Mouse (Mus musculus) frontal cortex, adult (tissue): Measurements from ENCODE around the gene Spg20.

ENCODE experiments used
- ATAC-seq: cut with Nextera tagmentation; 2 replicates; pipeline ENCODE4 v1.9.2; 2017; ENCODE audit warnings: mild to moderate bottlenecking, moderate library complexity, mixed read lengths; ENCODE audit not compliant: low TSS enrichment

The Spg20 gene

DNA sequence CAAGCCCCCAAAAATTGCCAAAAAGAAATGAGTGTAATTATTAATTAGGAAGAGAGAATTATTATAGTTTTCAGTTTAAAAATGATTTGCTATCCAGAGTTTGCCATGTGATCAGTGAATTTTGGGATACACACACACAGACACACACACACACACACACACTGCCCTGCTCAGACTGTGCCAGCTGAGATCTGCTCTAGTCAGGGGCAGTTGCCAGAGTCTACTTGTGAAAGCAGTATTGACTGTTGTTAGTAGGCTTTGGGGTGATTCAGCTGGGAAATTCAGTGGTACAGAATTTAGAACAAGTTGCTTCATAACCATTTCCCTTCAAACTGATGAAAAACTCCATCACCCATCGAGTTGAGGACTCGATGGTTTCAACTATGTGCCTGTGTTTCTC, 35.2 kb downstream of the Spg20 start:
- no peak for ATAC-seq

DNA sequence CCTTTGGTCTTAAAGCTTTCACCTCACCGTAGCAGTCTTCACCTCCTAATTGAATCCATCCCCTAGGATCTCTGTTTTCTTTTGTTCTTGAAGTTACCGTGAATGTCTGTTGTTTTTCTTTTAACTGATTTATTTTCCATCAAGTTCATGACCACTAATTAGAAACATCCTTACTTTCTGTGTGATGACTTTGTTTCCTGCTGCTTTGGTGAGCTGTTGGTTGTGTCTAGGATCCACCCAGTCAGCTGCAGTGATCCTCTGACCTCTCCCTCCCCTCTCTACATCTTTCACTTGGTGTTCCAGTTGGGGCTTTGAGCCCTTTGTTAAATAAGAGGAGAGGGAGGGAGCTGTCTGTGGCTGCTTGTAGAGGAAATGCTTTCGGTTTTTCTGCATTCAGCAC, 36.2 kb downstream of the Spg20 start:
- ATAC-seq = no peak

DNA sequence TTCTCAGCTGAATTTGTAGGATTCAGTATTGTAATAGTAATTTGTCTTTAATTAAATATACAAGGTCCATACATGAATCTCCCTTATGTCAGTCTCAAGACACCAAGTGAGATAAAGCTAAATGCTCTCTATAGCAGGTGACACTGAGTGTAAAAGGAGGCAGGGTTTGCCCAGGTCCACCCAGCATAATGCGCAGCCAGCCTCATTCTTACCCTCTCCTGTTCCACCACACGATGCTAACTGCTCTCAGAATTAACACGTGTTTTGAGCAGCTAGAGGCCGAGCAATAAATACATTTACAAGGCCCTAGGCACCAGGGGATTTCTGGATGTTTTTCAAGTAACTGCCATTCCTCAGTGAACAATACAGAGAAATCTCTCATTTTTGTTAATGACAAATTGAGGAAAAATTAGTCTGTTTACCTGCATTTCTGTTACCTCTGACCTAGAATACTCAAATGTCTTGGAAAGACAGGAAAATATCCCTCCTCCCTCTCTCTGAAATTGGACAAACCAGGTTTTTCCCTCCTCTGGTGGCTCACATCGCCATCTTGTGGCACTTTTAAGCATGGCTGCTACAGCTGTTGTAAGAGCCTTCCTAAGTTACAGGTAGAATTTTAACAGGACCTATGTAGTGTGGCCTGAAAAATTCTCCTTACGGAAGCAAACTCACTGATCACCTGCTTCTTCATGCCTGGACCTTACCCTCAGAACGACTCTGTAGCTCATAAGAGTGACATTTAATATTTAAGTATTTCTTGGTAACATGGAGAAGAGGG, 39.9 kb downstream of the Spg20 start:
- ATAC-seq = peak; percentile 54

DNA sequence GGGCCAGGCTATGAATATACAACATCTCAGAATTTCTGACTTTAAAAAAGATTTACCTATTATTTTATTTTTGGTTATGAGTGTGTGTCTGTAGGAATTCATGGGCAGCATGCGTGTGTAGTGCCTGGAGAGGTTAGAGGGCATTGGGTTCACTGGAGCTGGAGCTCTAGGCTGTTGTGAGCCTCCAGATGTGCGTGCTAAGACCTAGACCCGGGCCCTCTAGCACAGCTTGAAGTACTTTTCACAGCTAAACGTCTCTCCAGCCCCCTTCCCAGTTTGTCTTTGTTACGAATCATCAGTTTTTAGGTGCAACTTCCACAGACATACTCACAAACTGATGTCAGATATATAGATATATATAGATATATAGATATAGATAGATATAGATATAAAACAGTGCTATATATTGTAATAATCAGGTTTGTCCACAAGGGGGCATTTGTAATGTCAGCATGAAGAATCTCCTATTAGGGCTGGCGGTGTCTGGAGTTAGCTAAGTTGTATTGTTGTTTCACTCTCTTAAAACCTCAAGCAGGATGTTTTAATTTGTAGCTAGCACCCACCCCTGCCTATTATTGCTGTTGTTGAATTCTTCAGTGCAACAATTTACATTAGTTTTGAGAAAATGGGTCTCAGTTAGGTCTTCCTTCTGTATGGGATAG, 40.9 kb downstream of the Spg20 start:
- ATAC-seq = no peak

DNA sequence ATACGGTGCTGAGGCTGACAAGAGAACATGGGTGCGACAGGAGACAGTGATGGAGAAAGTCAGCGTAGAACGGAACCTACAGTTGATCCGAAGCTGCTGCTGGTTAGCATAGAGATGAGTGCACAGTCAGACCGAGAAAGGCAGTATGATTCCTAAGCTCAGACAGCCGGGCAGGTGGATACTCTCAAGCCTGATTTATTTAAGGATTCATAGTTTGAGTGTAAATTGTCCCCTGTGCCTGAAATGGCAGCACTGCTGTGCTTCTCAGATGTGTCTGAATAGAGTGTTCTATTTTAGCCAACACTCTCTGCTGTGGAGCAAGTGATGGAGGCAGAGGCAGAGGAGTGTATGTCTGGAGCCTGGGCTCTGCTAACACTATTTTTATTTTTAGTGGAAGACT, 42.3 kb downstream of the Spg20 start:
- ATAC-seq = peak; percentile 87

DNA sequence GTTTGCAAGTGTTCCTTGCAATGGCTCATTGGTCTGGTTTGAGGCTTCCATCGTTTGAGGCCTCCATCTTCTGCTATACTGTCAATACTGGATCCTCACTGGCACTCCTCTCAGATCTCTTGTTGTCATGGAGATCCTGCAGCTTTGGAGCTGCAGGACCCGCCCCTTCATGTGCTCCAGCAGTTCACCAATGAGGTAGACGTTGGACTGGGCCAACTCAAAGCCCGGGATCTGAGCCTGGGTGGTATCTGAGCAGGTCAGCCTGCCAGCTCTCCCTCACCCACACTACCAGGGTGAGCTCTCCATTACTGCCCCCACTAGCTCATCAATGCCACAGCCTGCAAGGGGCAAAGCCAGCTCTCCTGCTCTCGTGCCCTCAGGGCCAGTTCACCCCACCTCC, 45.5 kb downstream of the Spg20 start:
- no peak for ATAC-seq

DNA sequence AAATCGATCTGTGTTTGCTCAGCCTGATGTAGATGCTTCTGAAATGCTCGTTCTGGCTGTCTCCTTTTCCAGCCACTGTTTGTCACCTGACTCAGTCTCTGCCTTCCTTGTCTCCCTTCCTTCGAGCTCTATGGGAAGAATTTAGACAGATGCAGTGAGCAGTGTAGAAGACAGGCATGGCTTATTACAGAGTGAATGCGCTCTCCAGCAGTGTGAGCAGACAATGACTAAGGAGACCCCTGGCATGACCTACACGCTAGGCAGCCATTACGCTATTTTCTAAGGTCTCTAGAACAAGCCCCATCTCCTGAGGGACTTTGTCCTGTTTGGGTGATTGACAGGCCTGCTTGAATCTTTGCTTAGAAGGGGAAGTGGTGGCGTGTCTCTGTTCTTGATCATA, 49.2 kb downstream of the Spg20 start:
- no peak for ATAC-seq

DNA sequence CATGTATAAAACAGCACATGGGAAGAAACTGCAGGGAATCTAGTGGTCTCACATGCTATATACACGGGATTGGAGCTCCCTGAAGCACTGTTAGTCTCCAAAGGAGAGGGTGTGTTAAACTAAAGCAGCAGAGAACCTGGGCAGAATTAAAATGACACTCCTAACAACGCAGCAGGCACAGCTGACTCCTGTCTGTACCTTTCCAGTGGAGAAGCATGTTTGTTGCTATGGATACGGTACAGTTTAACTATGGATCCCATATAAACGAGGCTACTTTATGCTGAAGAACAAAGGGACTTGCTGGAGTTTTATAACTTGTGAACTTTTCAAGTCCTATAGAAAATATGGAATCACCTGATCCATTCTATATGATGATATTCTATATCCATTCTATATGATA, 51.6 kb downstream of the Spg20 start:
- no peak for ATAC-seq

- ATAC-seq = peak; percentile 67
Measured at GRCm38 (mm10) chr3:55172478-55172877, 60.6 kb downstream of the Spg20 start.

GRCm38 (mm10) chr3:55177271-55177670, 65.4 kb downstream of the Spg20 start:
- ATAC-seq = 0 out of 2 replicates have a peak, but pooled peaks have one; percentile 44

GRCm38 (mm10) chr3:55181766-55182165, 69.9 kb downstream of the Spg20 start, which contains the start of gene Sohlh2:
Gene Sohlh2, plus strand, starts transcription at chr3:55182028.
- ATAC-seq = no peak
